Mouse (Mus musculus): ENCODE measurements around the gene Syde2. TPM values are rescaled to one million over a fixed set of nuclear protein-coding genes. Genes with fewer than 3 reads are reported as not detected.
A peak's percentile ranks its signal among the peaks of the same experiment; 100 is the strongest.
"Not testable (repeated sequence)": the region's sequence is repeated elsewhere in the genome, so short reads cannot be mapped to it uniquely, and the experiment has no call there.

Syde2 gene
- total and polyA plus RNA-seq, 3 experiments: 0.10 to 0.30 TPM; not detected in 1

- TF ChIP-seq RCOR1 (conservative IDR thresholded peaks at IDR 0.05; ENCODE audit: low read depth, low read length) (no peak), EP300 (IDR thresholded peaks at IDR 0.05; ENCODE audit: low read length) (peak; percentile 73), KAT2A (IDR thresholded peaks at IDR 0.05; ENCODE audit: insufficient replicate concordance, low read length) (no peak), ELF1 (IDR thresholded peaks at IDR 0.05; ENCODE audit: low read depth, low read length) (peak; percentile 46; the same call in 1 of the 2 replicates), MAX (IDR thresholded peaks at IDR 0.05; ENCODE audit: low read length) (peak; percentile 27; the same call in 1 of the 2 replicates), BHLHE40 (IDR thresholded peaks at IDR 0.05; ENCODE audit: low read depth, low read length) (0 out of 2 replicates have a peak, but pooled peaks have one; percentile 6), IRF4 (IDR thresholded peaks at IDR 0.05; ENCODE audit: low read depth, low read length) (peak; percentile 54; the same call in 1 of the 2 replicates), ZNF384 (IDR thresholded peaks at IDR 0.05; ENCODE audit: low read depth, low read length) (peak; percentile 94)
- Histone ChIP-seq H3K79me2 (replicated peaks; ENCODE audit: control insufficient read depth, extremely low read depth, insufficient read depth, poor library complexity, severe bottlenecking) (no peaks in the 10 kb centered on the region), H3K9me3 (replicated peaks; ENCODE audit: low read length) (peaks cover 5% of the 10 kb centered on the region), H3K36me3 (replicated peaks in 1 of 2; ENCODE audit: control insufficient read depth in 1 of 2, insufficient read depth in 1 of 2, low read length in 1 of 2) (no peaks in the 10 kb centered on the region), H3K4me2 (ENCODE audit: insufficient read depth, low read depth, poor library complexity, severe bottlenecking) (peak overlapping the region; percentile 64; the same call in 1 of the 2 replicates), H3K4me3 (replicated peaks in 1 of 3; ENCODE audit: low read depth in 2 of 3, low read length in 2 of 3, poor library complexity in 1 of 3) (no peak overlapping the region), H3K27me3 (replicated peaks) (peaks cover 2% of the 10 kb centered on the region), H3K4me1 (ENCODE audit: control insufficient read depth in 1 of 2, insufficient read depth in 2 of 2) (peaks cover 3 to 18% of the 10 kb centered on the region in 2 experiments; a peak in 3 of 4 replicates), H3K9ac (ENCODE audit: insufficient read depth, low read depth) (no peak overlapping the region), H3K27ac (ENCODE audit: insufficient read depth, low read depth) (no peak overlapping the region)
- DNase-seq (ENCODE audit: extremely low read depth): peak; percentile 71
- in situ Hi-C loops (cut with MboI; ENCODE audit: low pct_ligation_motif_present, low pct_unique_long_range_greater_than_20kb, low sequenced_read_pairs) (no loop called here), dilution Hi-C loops (cut with MboI; ENCODE audit: extremely low pct_ligation_motif_present, extremely low pct_unique_long_range_greater_than_20kb, low sequenced_read_pairs) (no loop called here)
These were observed 6.0 kb downstream of the Syde2 start for GRCm38 (mm10) chr3:145993481-145994201.

- H3K36me3 ChIP-seq (replicated peaks in 1 of 2; ENCODE audit: control insufficient read depth in 1 of 2, insufficient read depth in 1 of 2, low read length in 1 of 2): no peaks in the 10 kb centered on the region
- no peak overlapping the region for H3K4me2 ChIP-seq (ENCODE audit: insufficient read depth, low read depth, poor library complexity, severe bottlenecking)
- H3K79me2 ChIP-seq (replicated peaks; ENCODE audit: control insufficient read depth, extremely low read depth, insufficient read depth, poor library complexity, severe bottlenecking): no peaks in the 10 kb centered on the region
- no peak overlapping the region for H3K9ac ChIP-seq (ENCODE audit: insufficient read depth, low read depth)
- no peak for DNase-seq (ENCODE audit: extremely low read depth)
- no peak for TF ChIP-seq MYC (IDR thresholded peaks at IDR 0.05; ENCODE audit: low read depth, low read length)
- TF ChIP-seq UBTF (IDR thresholded peaks at IDR 0.05; ENCODE audit: low read depth, low read length): no peak
- TF ChIP-seq POLR2A (IDR thresholded peaks at IDR 0.05; ENCODE audit: low read depth, low read length): no peak
- no peak for TF ChIP-seq CTCF (conservative IDR thresholded peaks at IDR 0.05 in 1 of 2, IDR thresholded peaks at IDR 0.05 in 1 of 2; ENCODE audit: low read depth in 2 of 2, low read length in 2 of 2)
- TF ChIP-seq ZNF384 (IDR thresholded peaks at IDR 0.05; ENCODE audit: low read depth, low read length): no peak
- no peak for TF ChIP-seq NELFE (IDR thresholded peaks at IDR 0.05; ENCODE audit: low read depth, low read length)
- TF ChIP-seq SMC3 (IDR thresholded peaks at IDR 0.05; ENCODE audit: low read depth, low read length): no peak
- TF ChIP-seq TCF12 (IDR thresholded peaks at IDR 0.05; ENCODE audit: low read depth, low read length): no peak
- no peak for TF ChIP-seq MXI1 (IDR thresholded peaks at IDR 0.05; ENCODE audit: low read depth, low read length)
- no peak for TF ChIP-seq HCFC1 (IDR thresholded peaks at IDR 0.05; ENCODE audit: low read depth, low read length)
- TF ChIP-seq JUND (conservative IDR thresholded peaks at IDR 0.05; ENCODE audit: low read depth, low read length): no peak
- TF ChIP-seq TBP (conservative IDR thresholded peaks at IDR 0.05; ENCODE audit: low read depth, low read length): no peak
- no peak for TF ChIP-seq JUN (IDR thresholded peaks at IDR 0.05; ENCODE audit: insufficient read depth, low read depth, low read length)
- no peak for TF ChIP-seq ELF1 (IDR thresholded peaks at IDR 0.05; ENCODE audit: low read depth, low read length)
- no peak for TF ChIP-seq NRF1 (IDR thresholded peaks at IDR 0.05; ENCODE audit: low read depth, low read length)
- TF ChIP-seq MAZ (IDR thresholded peaks at IDR 0.05; ENCODE audit: low read depth, low read length): no peak
- TF ChIP-seq GABPA (IDR thresholded peaks at IDR 0.05; ENCODE audit: insufficient replicate concordance, low read depth, low read length): no peak
- TF ChIP-seq ETS1 (conservative IDR thresholded peaks at IDR 0.05; ENCODE audit: low read depth, low read length): no peak
- no peak for TF ChIP-seq EP300 (IDR thresholded peaks at IDR 0.05; ENCODE audit: low read length)
- H3K9me3 ChIP-seq (replicated peaks; ENCODE audit: low read length): no peaks in the 10 kb centered on the region
- no peak overlapping the region for H3K4me3 ChIP-seq (replicated peaks in 1 of 3; ENCODE audit: low read depth in 2 of 3, low read length in 2 of 3, poor library complexity in 1 of 3)
- in situ Hi-C loops (cut with MboI; ENCODE audit: low pct_ligation_motif_present, low pct_unique_long_range_greater_than_20kb, low sequenced_read_pairs) (no loop called here), dilution Hi-C loops (cut with MboI; ENCODE audit: extremely low pct_ligation_motif_present, extremely low pct_unique_long_range_greater_than_20kb, low sequenced_read_pairs) (no loop called here)
- no peak overlapping the region for H3K27ac ChIP-seq (ENCODE audit: insufficient read depth, low read depth)
- H3K27me3 ChIP-seq (replicated peaks): peaks cover 3% of the 10 kb centered on the region
- peaks cover 3 to 11% of the 10 kb centered on the region in 2 experiments; a peak in 3 of 4 replicates for H3K4me1 ChIP-seq (ENCODE audit: control insufficient read depth in 1 of 2, insufficient read depth in 2 of 2)
These were observed 7.8 kb downstream of the Syde2 start for GRCm38 (mm10) chr3:145995489-145995888.

- H3K4me2 ChIP-seq (ENCODE audit: insufficient read depth, low read depth, poor library complexity, severe bottlenecking); H3K79me2 ChIP-seq (replicated peaks; ENCODE audit: control insufficient read depth, extremely low read depth, insufficient read depth, poor library complexity, severe bottlenecking); H3K27ac ChIP-seq (ENCODE audit: insufficient read depth, low read depth); H3K4me3 ChIP-seq (replicated peaks in 1 of 3; ENCODE audit: low read depth in 2 of 3, low read length in 2 of 3, poor library complexity in 1 of 3); in situ Hi-C loops (cut with MboI; ENCODE audit: low pct_ligation_motif_present, low pct_unique_long_range_greater_than_20kb, low sequenced_read_pairs); H3K9ac ChIP-seq (ENCODE audit: insufficient read depth, low read depth); DNase-seq (ENCODE audit: extremely low read depth); dilution Hi-C loops (cut with MboI; ENCODE audit: extremely low pct_ligation_motif_present, extremely low pct_unique_long_range_greater_than_20kb, low sequenced_read_pairs); H3K9me3 ChIP-seq (replicated peaks; ENCODE audit: low read length); H3K36me3 ChIP-seq (replicated peaks in 1 of 2; ENCODE audit: control insufficient read depth in 1 of 2, insufficient read depth in 1 of 2, low read length in 1 of 2); H3K27me3 ChIP-seq (replicated peaks): not testable (repeated sequence)
- H3K4me1 ChIP-seq (ENCODE audit: control insufficient read depth in 1 of 2, insufficient read depth in 2 of 2): peaks cover 3 to 11% of the 10 kb centered on the region in 2 experiments; a peak in 3 of 4 replicates
These were observed 8.9 kb downstream of the Syde2 start for GRCm38 (mm10) chr3:145996539-145996938.

Measured in CH12.LX (cell line).